Mouse (Mus musculus) midbrain, embryonic 12.5 days (tissue): ENCODE results near the gene Csf3. TPM values are rescaled to one million over a fixed set of nuclear protein-coding genes. Genes with fewer than 3 reads are reported as not detected.

Source experiments
- ATAC-seq: fragments of 200-750 bp; cut with Nextera tagmentation; 2 replicates; pipeline ENCODE4 v1.8.0; 2017; ENCODE audit warnings: low read depth, moderate TSS enrichment, moderate library complexity; ENCODE audit not compliant: low FRiP score
- H3K27ac ChIP-seq: fragments of 300-500 bp; sonication (generic); replicated peaks from 2 replicates; pipeline ENCODE4 v1.5.1; 2016; ENCODE audit warnings: mild to moderate bottlenecking
- H3K27me3 ChIP-seq: fragments of 300-500 bp; sonication (generic); 2 replicates; pipeline ENCODE4 v1.6.1; 2016; ENCODE audit warnings: mild to moderate bottlenecking
- H3K36me3 ChIP-seq: fragments of 300-500 bp; sonication (generic); 2 replicates; pipeline ENCODE4 v1.6.1; 2016
- H3K4me1 ChIP-seq: fragments of 300-500 bp; sonication (generic); 2 replicates; pipeline ENCODE4 v1.6.1; 2016
- H3K4me2 ChIP-seq: fragments of 300-500 bp; sonication (generic); replicated peaks from 2 replicates; pipeline ENCODE4 v1.6.1; 2016; ENCODE audit warnings: mild to moderate bottlenecking, moderate library complexity
- H3K4me3 ChIP-seq: fragments of 300-500 bp; sonication (generic); 2 replicates; pipeline ENCODE4 v1.5.1; 2016; ENCODE audit warnings: mild to moderate bottlenecking
- H3K9ac ChIP-seq: fragments of 300-500 bp; sonication (generic); replicated peaks from 2 replicates; pipeline ENCODE4 v1.6.1; 2016; ENCODE audit warnings: mild to moderate bottlenecking, moderate library complexity
- H3K9me3 ChIP-seq: fragments of 300-500 bp; sonication (generic); 2 replicates; pipeline ENCODE4 v1.6.1; 2016; ENCODE audit warnings: mild to moderate bottlenecking
- WGBS: fragments of 180-500 bp; shearing (Covaris S2); methylation state at CpG from one replicate; pipeline ENCODE4 v1.1.7; 2016; 5-methylcytosine and 5-hydroxymethylcytosine counted together
- polyA plus RNA-seq: library from polyadenylated mRNA; unstranded; fragments of >200 nt; fragmentation: Nextera tagmentation; extraction: Ambion mirVana; gene quantifications from 2 replicates; pipeline ENCODE4 v1.2.1, GENCODE M21; 2016

Csf3 gene
- polyA plus RNA-seq, 1 experiment from 2014 or later = not detected

DNA sequence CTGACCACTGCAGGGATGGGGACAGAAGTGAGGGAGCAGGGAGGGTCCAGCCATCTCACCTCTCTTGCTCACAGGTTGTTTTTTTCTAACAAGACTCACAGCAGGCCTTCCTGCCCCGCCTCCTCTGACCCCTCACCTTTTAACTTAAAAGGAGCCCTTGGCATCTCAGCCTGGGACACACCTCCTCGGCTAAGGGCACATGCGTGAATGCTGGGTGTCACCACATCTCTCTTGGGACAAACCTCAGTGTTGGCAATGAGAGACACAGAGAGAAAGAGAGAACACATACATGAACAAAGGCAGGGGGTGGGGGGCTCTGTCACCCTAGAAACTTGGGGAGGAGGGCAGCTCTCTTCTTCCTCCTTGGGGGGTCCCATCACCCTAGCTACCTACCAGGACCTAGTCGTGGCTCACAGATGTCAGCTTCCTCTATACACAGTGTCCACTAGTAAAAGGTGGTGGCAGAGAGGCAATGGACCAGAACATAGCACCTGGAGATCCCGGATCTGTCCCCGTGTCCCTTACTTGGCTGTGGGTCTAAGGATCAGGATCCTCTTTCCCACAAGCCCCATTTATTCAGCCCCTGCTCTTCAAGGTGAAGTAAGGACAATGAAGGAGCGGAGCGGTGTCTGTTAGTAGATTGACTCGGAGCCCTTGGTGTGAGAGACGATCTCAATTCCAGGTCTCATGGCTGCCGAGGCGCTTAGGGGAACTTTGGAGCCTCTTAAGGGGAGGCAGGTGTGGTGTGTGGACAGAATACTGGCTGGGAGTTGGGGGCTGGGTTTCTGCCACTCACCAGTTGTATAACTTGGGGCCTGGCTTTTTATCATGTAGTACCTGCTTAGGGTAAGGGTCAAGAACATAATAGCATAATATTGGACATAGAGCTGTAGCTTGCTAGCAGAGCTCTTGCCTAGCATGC is 45.1 kb downstream of the Csf3 start:
- Histone ChIP-seq H3K4me1 (peaks cover 91% of the 10 kb centered on the region), H3K27me3 (no peaks in the 10 kb centered on the region), H3K4me3 (no peak overlapping the region), H3K4me2 (peak overlapping the region; percentile 43), H3K9ac (peak overlapping the region; percentile 49; the same call in 1 of the 2 replicates), H3K27ac (peak overlapping the region; percentile 94), H3K9me3 (no peaks in the 10 kb centered on the region), H3K36me3 (no peaks in the 10 kb centered on the region)
- no peak for ATAC-seq
- 53% methylated on average over 12 of the region's 12 CpGs for WGBS

DNA sequence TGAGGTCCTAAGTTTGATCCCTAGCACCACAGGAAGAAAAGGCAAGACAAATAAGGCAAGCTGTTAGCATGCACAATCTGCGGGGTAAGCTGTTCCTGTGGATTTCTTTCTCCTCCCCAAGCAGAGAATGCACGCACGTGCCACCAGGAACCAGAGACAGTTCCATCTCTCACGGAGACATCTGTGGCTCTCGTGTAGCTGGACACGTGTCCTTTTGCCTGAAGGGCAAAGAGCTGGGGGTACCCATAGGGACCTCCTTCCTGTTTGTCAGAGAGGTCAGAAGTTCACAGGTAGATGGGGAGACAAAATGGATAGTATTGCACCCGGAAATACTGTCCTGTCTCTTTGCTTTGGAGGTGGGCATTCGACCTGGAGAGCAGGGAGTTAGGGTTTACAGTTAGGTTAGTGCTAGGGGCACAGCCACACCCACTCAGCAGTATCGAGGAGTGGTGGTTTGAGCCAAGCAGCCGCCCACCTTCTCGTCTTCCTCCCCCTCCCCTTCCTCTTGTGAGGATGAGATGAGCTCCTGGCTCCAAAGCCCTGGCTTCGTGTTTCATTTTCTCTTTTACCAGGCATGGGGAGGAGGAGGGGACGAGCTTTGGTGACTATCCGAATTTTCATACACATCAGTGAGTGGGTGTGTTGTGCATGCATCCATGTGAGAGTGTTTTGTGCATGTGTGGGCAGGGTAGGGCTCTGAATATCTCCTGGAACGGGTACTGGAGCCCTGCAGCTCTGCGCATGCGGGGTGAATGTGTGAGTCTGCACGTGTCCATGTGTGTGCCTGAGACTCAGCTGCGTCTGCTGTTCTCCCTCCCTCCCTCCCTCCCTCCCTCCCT is 46.0 kb downstream of the Csf3 start:
- Histone ChIP-seq H3K9ac (peak overlapping the region; percentile 49; the same call in 1 of the 2 replicates), H3K4me1 (peaks cover 97% of the 10 kb centered on the region), H3K9me3 (no peaks in the 10 kb centered on the region), H3K4me2 (peak overlapping the region; percentile 43), H3K36me3 (no peaks in the 10 kb centered on the region), H3K4me3 (peak overlapping the region; percentile 18; the same call in 1 of the 2 replicates), H3K27ac (peak overlapping the region; percentile 94), H3K27me3 (no peaks in the 10 kb centered on the region)
- 8% methylated on average over 19 of the region's 19 CpGs for WGBS
- peak; percentile 52 for ATAC-seq

DNA sequence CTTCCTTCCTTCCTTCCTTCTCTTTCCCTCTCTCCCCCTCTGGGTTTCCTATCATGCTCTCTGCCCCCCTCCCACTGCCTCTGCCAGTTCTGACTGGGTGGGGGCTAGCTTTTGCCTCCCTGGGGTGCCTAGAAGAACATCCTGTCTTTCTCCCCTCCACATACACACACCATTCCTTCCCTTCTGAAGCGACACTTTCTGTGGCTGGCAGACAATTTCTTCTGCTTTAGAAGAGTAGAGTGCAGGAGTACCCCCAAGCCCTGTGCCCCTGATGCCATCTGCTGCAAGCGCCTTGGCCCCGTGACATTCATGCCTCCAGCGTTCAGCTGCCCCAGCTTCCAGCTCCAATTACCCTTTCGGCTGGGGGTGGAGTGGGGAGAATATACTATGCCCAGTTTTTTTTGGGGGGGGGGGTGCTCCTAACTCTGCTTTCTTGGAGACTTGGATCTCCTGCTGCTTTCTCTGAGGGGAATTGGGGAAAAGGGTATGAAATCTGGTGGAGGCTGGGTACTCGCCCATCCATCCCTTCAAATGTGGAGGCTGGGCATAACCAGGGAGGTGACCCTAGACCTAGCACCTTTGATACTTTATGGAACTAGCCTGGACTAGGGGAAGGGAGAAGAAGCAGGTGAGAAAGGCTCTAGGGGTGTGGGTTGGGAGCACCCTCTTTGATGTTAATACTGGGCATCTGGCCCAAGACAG is 46.9 kb downstream of the Csf3 start:
- Histone ChIP-seq H3K27me3 (no peaks in the 10 kb centered on the region), H3K9me3 (no peaks in the 10 kb centered on the region), H3K4me1 (peaks cover 99% of the 10 kb centered on the region), H3K4me2 (peak overlapping the region; percentile 43), H3K27ac (peak overlapping the region; percentile 94), H3K9ac (peak overlapping the region; percentile 56), H3K36me3 (no peaks in the 10 kb centered on the region), H3K4me3 (peak overlapping the region; percentile 18)
- no peak for ATAC-seq
- 25% methylated on average over 6 of the region's 6 CpGs for WGBS

DNA sequence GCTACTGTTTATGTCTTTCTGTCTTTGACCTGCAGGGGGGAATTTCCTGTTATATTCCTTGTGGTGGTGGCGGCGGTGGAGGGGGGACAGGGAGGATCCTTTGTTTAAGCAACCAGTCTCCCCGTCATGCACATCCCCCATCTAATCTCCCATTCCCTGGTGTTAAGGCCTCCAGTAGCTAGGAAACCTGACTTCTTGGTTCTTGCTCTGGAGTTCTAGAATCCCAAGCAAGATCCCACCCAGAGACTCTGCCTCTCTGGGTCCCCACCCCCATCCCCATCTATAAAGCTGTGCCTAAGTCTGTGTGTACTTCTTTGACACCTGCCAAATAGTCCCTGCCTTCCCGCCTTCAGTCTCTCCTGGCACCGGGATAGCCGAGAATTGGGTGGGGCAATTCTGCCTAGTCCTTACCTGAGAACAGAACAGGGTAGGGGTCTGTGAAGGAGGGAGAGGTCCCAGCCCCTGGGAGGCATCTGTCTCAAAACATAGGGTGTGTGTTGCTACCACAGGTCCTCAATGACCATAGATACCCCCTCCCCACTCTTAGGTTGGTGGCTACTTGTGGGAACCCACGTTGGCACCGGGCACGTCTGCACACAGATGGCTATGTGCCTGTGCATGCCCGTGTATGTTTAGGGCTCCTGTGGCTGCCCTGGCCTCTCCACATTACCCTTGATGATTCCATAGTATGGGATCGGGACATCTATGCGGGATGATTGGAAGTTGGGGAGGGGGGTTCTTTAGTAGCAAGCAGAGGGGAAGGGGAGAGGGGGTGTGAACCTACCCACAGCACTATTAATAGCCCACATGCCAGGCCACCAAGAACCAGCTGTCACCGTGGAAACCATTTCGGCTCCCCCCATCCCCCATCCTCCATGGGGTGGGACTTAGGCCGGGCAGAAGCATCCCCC is 47.7 kb downstream of the Csf3 start:
- H3K27me3 ChIP-seq = no peaks in the 10 kb centered on the region
- 0 out of 2 replicates have a peak, but pooled peaks have one; percentile 42 for ATAC-seq
- peaks cover 94% of the 10 kb centered on the region for H3K4me1 ChIP-seq
- peak overlapping the region; percentile 15; the same call in 1 of the 2 replicates for H3K4me3 ChIP-seq
- 18% methylated on average over 15 of the region's 15 CpGs for WGBS
- 0 out of 2 replicates have a peak, but pooled peaks cover 6% of the 10 kb centered on the region for H3K36me3 ChIP-seq
- H3K4me2 ChIP-seq = peak overlapping the region; percentile 43
- peak overlapping the region; percentile 94 for H3K27ac ChIP-seq
- no peaks in the 10 kb centered on the region for H3K9me3 ChIP-seq
- peak overlapping the region; percentile 56 for H3K9ac ChIP-seq

DNA sequence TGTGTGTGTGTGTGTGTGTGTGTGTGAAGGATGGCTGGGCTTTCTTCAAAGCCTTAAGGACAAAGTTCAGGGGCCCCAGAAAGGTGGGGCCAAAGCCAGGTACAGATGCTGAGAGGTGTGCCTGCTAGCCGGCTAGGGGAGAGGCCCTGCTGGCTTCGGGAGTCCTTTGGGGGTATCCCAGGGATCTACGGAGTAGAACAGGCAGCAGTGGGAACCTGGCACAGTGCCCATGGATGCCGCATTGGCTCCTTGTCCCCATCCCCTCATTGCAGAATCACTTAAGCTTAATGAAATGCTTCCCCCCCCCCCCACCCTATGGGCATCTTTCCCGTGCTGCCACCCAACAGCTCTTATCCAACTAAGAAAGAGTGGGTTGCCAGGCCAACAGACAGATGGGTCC is 48.7 kb downstream of the Csf3 start:
- ATAC-seq = no peak
- Histone ChIP-seq H3K27me3 (no peaks in the 10 kb centered on the region), H3K4me1 (peaks cover 94% of the 10 kb centered on the region), H3K9ac (peak overlapping the region; percentile 56), H3K4me2 (peak overlapping the region; percentile 43), H3K9me3 (no peaks in the 10 kb centered on the region), H3K27ac (peak overlapping the region; percentile 94), H3K36me3 (0 out of 2 replicates have a peak, but pooled peaks cover 9% of the 10 kb centered on the region), H3K4me3 (peak overlapping the region; percentile 15; the same call in 1 of the 2 replicates)
- 24% methylated on average over 5 of the region's 5 CpGs for WGBS

DNA sequence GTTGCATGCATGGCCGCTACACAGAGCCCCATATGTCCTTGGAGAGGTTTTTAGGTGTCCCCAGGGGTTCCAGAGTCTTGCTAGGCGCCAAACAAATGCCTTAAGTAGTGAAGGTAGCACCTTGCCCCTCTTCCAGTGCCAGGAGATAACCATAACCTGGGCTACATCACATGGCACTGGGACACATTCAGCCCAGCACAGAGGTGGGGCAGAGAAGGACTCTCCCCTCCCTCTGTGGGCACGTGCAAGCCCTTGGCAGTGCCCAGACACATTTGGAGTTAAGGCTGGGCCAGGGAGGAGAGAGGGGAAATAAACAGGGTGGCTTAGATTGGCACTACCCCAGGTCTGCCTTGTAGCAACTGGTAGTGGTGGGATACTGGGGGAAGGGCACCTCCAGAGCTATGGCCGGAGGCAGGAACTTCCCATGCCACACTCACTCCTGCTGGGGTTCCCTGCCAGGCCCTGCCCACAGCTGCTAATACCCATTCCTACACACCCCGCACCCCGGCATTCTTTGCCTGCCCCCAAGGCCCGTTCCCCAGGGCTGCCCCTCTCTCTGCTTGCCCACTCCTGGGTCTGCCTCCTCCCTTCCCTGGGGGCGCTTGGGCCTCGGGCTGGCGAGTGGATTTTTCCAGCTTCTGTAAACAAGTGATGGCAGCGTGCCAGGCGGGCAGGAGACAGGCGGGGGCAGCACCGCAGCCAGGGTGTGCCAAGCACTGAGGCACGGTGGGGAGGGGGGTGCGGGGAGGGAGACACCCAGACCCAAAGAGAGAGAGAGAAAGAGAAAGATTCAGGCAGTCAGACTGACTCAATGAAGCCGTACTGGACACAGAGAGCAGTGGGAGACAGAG is 49.5 kb downstream of the Csf3 start:
- Histone ChIP-seq H3K27ac (peak overlapping the region; percentile 94), H3K4me1 (peaks cover 88% of the 10 kb centered on the region), H3K9ac (peak overlapping the region; percentile 50), H3K36me3 (peaks cover 9% of the 10 kb centered on the region; the same call in 1 of the 2 replicates), H3K27me3 (no peaks in the 10 kb centered on the region), H3K9me3 (no peaks in the 10 kb centered on the region), H3K4me2 (peak overlapping the region; percentile 43), H3K4me3 (0 out of 2 replicates have a peak overlapping the region, but pooled peaks have one; percentile 3)
- peak; percentile 28; the same call in 1 of the 2 replicates for ATAC-seq
- WGBS = 32% methylated on average over 17 of the region's 17 CpGs

DNA sequence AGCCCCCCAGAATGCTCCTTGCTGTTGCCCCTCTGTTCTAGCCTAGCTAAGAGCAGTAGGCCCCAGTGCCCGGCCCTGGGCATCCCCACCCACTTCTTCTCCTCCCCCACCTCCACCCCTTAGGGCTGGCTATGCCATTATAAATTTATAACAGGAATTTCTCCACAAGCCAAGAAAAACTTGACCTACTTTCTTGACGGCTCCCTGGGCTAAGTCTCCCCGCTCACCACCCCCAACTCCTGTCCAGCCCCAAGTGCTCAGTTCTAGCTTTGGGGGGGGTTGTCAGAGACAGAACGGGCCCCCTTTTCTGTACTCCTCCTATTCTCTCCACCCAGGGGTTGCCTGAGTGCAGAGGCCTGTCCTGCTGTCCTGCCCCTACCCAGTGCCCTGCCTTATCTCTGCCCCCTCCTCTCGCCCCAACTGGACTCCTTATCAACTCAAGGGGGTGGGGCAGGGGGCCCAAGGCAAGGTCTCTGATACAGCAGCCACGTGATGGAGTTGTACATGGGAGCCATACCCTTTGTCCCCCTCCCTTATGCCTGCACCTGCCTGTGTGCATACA is 50.2 kb downstream of the Csf3 start:
- 37% methylated on average over 6 of the region's 6 CpGs for WGBS
- no peaks in the 10 kb centered on the region for H3K27me3 ChIP-seq
- H3K36me3 ChIP-seq = peaks cover 14% of the 10 kb centered on the region; the same call in 1 of the 2 replicates
- no peak for ATAC-seq
- no peaks in the 10 kb centered on the region for H3K9me3 ChIP-seq
- no peak overlapping the region for H3K4me3 ChIP-seq
- peak overlapping the region; percentile 43 for H3K4me2 ChIP-seq
- H3K9ac ChIP-seq = peak overlapping the region; percentile 50
- H3K27ac ChIP-seq = peak overlapping the region; percentile 94
- peaks cover 81% of the 10 kb centered on the region for H3K4me1 ChIP-seq

DNA sequence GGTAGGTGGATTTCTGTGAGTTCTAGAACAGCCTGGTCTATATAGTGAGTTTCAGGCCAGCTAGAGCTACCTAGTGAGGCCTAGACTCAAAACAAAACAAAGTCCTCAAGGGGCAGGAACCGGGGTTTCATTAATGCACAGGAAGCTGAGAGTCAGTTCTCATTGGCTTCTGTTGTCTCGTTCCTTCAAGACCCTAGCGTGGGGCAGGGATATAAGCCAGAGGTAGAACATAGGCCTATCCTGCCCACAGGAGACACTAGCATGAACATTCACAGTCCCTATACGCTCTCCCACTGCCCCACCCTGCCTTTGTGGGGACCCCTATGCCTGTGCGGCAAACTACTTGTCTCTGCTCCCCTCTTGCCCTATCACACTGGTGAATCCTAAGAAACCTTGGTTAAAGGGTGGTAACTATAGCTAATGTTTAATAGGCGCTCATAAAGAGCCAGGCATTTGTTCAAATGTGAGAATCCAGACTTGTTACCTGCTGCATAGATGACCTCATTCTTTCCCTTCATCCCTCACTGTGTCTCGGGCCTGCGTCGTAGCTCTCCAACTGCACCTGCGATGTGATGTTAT is 51.6 kb downstream of the Csf3 start:
- WGBS = 87% methylated on average over 10 of the region's 10 CpGs

More for the DNA sequence above, 51.6 kb downstream of the Csf3 start:
- peaks cover 21% of the 10 kb centered on the region; the same call in 1 of the 2 replicates for H3K36me3 ChIP-seq
- H3K4me2 ChIP-seq = no peak overlapping the region
- H3K4me1 ChIP-seq = peaks cover 67% of the 10 kb centered on the region
- peak overlapping the region; percentile 94 for H3K27ac ChIP-seq
- H3K4me3 ChIP-seq = no peak overlapping the region
- no peaks in the 10 kb centered on the region for H3K27me3 ChIP-seq
- no peak overlapping the region for H3K9ac ChIP-seq
- no peaks in the 10 kb centered on the region for H3K9me3 ChIP-seq
- no peak for ATAC-seq
